Mouse (Mus musculus) kidney, adult 11 months (tissue): ENCODE measurements around the gene Il11.

ENCODE experiments used
- DNase-seq: peaks from one replicate; pipeline ENCODE4 v3.0.0; 2022

Gene Il11

GRCm38 (mm10) chr7:4783667-4784268 lies 1.1 kb upstream of the Il11 start:
- no peak for DNase-seq

- no peak for DNase-seq
These were observed 529 bp downstream of the Il11 start for GRCm38 (mm10) chr7:4782130-4782529.

- DNase-seq, result no peak
These were observed 2.7 kb downstream of the Il11 start for GRCm38 (mm10) chr7:4779921-4780320.

GRCm38 (mm10) chr7:4777851-4778637 lies 4.6 kb downstream of the Il11 start:
- DNase-seq, result no peak

- peak; percentile 42 for DNase-seq
These were observed 5.5 kb downstream of the Il11 start for GRCm38 (mm10) chr7:4776861-4777830.

- DNase-seq, result no peak
These were observed 6.5 kb downstream of the Il11 start for GRCm38 (mm10) chr7:4776131-4776530.

GRCm38 (mm10) chr7:4771202-4771601 lies 11.5 kb downstream of the Il11 start, which contains the start of gene Fam71e2:
Fam71e2 (minus strand) TSS chr7:4771302.
- no peak for DNase-seq

- no peak for DNase-seq
These were observed 17.5 kb downstream of the Il11 start for GRCm38 (mm10) chr7:4764946-4765710.

- DNase-seq, result no peak
These were observed 23.0 kb downstream of the Il11 start for GRCm38 (mm10) chr7:4759670-4760069.

GRCm38 (mm10) chr7:4752821-4753570 lies 29.7 kb downstream of the Il11 start, which contains the start of gene Cox6b2:
Cox6b2 (minus strand) TSS chr7:4753094.
- DNase-seq, result peak; percentile 78

GRCm38 (mm10) chr7:4751971-4752820 lies 30.5 kb downstream of the Il11 start:
- peak; percentile 63 for DNase-seq

- no peak for DNase-seq
These were observed 33.5 kb downstream of the Il11 start for GRCm38 (mm10) chr7:4749169-4749568.

- DNase-seq, result no peak
These were observed 34.3 kb downstream of the Il11 start for GRCm38 (mm10) chr7:4748321-4748720.

GRCm38 (mm10) chr7:4747156-4747899 lies 35.3 kb downstream of the Il11 start:
- no peak for DNase-seq

- DNase-seq, result no peak
These were observed 36.2 kb downstream of the Il11 start for GRCm38 (mm10) chr7:4746326-4746980.

GRCm38 (mm10) chr7:4744886-4745285 lies 37.8 kb downstream of the Il11 start:
- no peak for DNase-seq

GRCm38 (mm10) chr7:4743354-4743753 lies 39.3 kb downstream of the Il11 start:
- DNase-seq, result no peak

GRCm38 (mm10) chr7:4742482-4742819 lies 40.2 kb downstream of the Il11 start:
- no peak for DNase-seq
